Mouse (Mus musculus) olfactory bulb, adult 2 months (tissue): ENCODE data around the gene Olfr1412. TPM values are rescaled to one million over a fixed set of nuclear protein-coding genes. Genes with fewer than 3 reads are reported as not detected.

Source experiments
- H3K27ac ChIP-seq: fragments of 200-500 bp; 2 replicates; pipeline ENCODE4 v1.5.1; 2012; ENCODE audit warnings: low read depth, low read length; ENCODE audit not compliant: insufficient read depth
- H3K4me1 ChIP-seq: fragments of 200-500 bp; 2 replicates; pipeline ENCODE4 v1.6.1; 2012; ENCODE audit warnings: low read length; ENCODE audit not compliant: control insufficient read depth, insufficient read depth
- H3K4me3 ChIP-seq: fragments of 200-500 bp; 2 replicates; pipeline ENCODE4 v1.5.1; 2012; ENCODE audit warnings: mild to moderate bottlenecking, low read depth, low read length, moderate library complexity; ENCODE audit not compliant: insufficient read depth
- CTCF ChIP-seq: fragments of 200-500 bp; IDR thresholded peaks from 2 replicates; pipeline ENCODE4 v1.5.1; 2012; ENCODE audit warnings: low read depth, mild to moderate bottlenecking, low read length, moderate library complexity; ENCODE audit not compliant: insufficient read depth
- POLR2A ChIP-seq: fragments of 200-500 bp; IDR thresholded peaks from 2 replicates; pipeline ENCODE4 v1.6.1; 2012; ENCODE audit warnings: mild to moderate bottlenecking, low read depth, low read length, moderate library complexity; ENCODE audit not compliant: insufficient read depth
- WGBS: fragments of 180-500 bp; shearing (Covaris S2); methylation state at CpG from one replicate; pipeline ENCODE4 v1.1.7; 2018; 5-methylcytosine and 5-hydroxymethylcytosine counted together
- polyA plus RNA-seq: library from polyadenylated mRNA; stranded (reverse); fragments of >200 nt; gene quantifications from 2 replicates; pipeline ENCODE4 v1.2.4, GENCODE M21; 2012; ENCODE audit warnings: low replicate concordance; ENCODE audit not compliant: missing spikeins, insufficient read depth, insufficient read length

Olfr1412 gene
- polyA plus RNA-seq, 1 experiment, result not detected

GRCm38 (mm10) chr1:92613175-92613574 lies 27.6 kb downstream of the Olfr1412 start:
- TF ChIP-seq CTCF, result no peak
- no peak for TF ChIP-seq POLR2A
- Histone ChIP-seq H3K27ac (no peak overlapping the region), H3K4me1 (no peaks in the 10 kb centered on the region), H3K4me3 (no peak overlapping the region)
- WGBS, result 37% methylated on average over 4 of the region's 4 CpGs

- TF ChIP-seq POLR2A (no peak), CTCF (no peak)
- 8% methylated on average over 1 of the region's 1 CpGs for WGBS
- no peak overlapping the region for H3K4me3 ChIP-seq
- H3K27ac ChIP-seq, result no peak overlapping the region
- no peaks in the 10 kb centered on the region for H3K4me1 ChIP-seq
These were observed 28.9 kb downstream of the Olfr1412 start for GRCm38 (mm10) chr1:92614516-92614915.

GRCm38 (mm10) chr1:92616046-92616445 lies 30.5 kb downstream of the Olfr1412 start:
- Histone ChIP-seq H3K27ac (no peak overlapping the region), H3K4me3 (no peak overlapping the region), H3K4me1 (no peaks in the 10 kb centered on the region)
- TF ChIP-seq POLR2A (no peak), CTCF (no peak)
- 24% methylated on average over 1 of the region's 1 CpGs for WGBS

GRCm38 (mm10) chr1:92617488-92617887 lies 31.9 kb downstream of the Olfr1412 start, which contains the start of gene Olfr12:
Gene Olfr12, plus strand, starts transcription at chr1:92617788.
- TF ChIP-seq CTCF, result no peak
- no peak for TF ChIP-seq POLR2A
- no peak within 1 kb of the TSS for H3K4me3 ChIP-seq
- 78% methylated on average over 2 of the region's 2 CpGs for WGBS
- H3K27ac ChIP-seq, result no peak within 1 kb of the TSS
- H3K4me1 ChIP-seq, result no peaks in the 10 kb centered on the region

- Histone ChIP-seq H3K4me3 (no peak overlapping the region), H3K27ac (no peak overlapping the region), H3K4me1 (no peaks in the 10 kb centered on the region)
- WGBS, result 58% methylated on average over 4 of the region's 4 CpGs
- no peak for TF ChIP-seq CTCF
- TF ChIP-seq POLR2A, result no peak
These were observed 32.8 kb downstream of the Olfr1412 start for GRCm38 (mm10) chr1:92618360-92618759.

- 32% methylated on average over 4 of the region's 4 CpGs for WGBS
- TF ChIP-seq CTCF, result no peak
- TF ChIP-seq POLR2A, result no peak
- no peaks in the 10 kb centered on the region for H3K4me1 ChIP-seq
- no peak overlapping the region for H3K27ac ChIP-seq
- H3K4me3 ChIP-seq, result no peak overlapping the region
These were observed 42.6 kb downstream of the Olfr1412 start for GRCm38 (mm10) chr1:92628227-92628626.

- WGBS, result 66% methylated on average over 5 of the region's 5 CpGs
- TF ChIP-seq POLR2A (no peak), CTCF (no peak)
- no peak overlapping the region for H3K27ac ChIP-seq
- no peaks in the 10 kb centered on the region for H3K4me1 ChIP-seq
- H3K4me3 ChIP-seq, result no peak overlapping the region
These were observed 46.6 kb downstream of the Olfr1412 start for GRCm38 (mm10) chr1:92632196-92632595.

- H3K27ac ChIP-seq, result no peak overlapping the region
- WGBS, result 73% methylated on average over 6 of the region's 6 CpGs
- H3K4me3 ChIP-seq, result no peak overlapping the region
- peaks cover 2% of the 10 kb centered on the region; the same call in 1 of the 2 replicates for H3K4me1 ChIP-seq
- TF ChIP-seq CTCF (no peak), POLR2A (no peak)
These were observed 47.4 kb downstream of the Olfr1412 start for GRCm38 (mm10) chr1:92632948-92633347.

GRCm38 (mm10) chr1:92633726-92634125 lies 48.1 kb downstream of the Olfr1412 start:
- H3K4me1 ChIP-seq, result peaks cover 7% of the 10 kb centered on the region; the same call in 1 of the 2 replicates
- no peak overlapping the region for H3K27ac ChIP-seq
- WGBS, result 85% methylated on average over 8 of the region's 8 CpGs
- H3K4me3 ChIP-seq, result no peak overlapping the region
- no peak for TF ChIP-seq CTCF
- no peak for TF ChIP-seq POLR2A

GRCm38 (mm10) chr1:92634569-92634968 lies 49.0 kb downstream of the Olfr1412 start:
- Histone ChIP-seq H3K4me3 (no peak overlapping the region), H3K27ac (no peak overlapping the region), H3K4me1 (peaks cover 13% of the 10 kb centered on the region; the same call in 1 of the 2 replicates)
- WGBS, result 68% methylated on average over 1 of the region's 1 CpGs
- TF ChIP-seq CTCF (no peak), POLR2A (no peak)
